Mouse (Mus musculus) hindbrain, embryonic 10.5 days (tissue): Measurements from ENCODE around the gene Nuak2. TPM values are rescaled to one million over a fixed set of nuclear protein-coding genes. Genes with fewer than 3 reads are reported as not detected.
A peak's percentile ranks its signal among the peaks of the same experiment; 100 is the strongest.

Experiments used
- DNase-seq: peaks from one replicate; pipeline ENCODE4 v3.0.0-alpha.2; 2017; ENCODE audit warnings: low spot score
- H3K27ac ChIP-seq: fragments of 300-500 bp; sonication (generic); 2 replicates; pipeline ENCODE4 v1.5.1; 2016; ENCODE audit warnings: mild to moderate bottlenecking, moderate library complexity
- H3K27me3 ChIP-seq: fragments of 300-500 bp; sonication (generic); 2 replicates; pipeline ENCODE4 v1.6.1; 2016; ENCODE audit warnings: mild to moderate bottlenecking; ENCODE audit not compliant: poor library complexity, insufficient read depth, severe bottlenecking
- H3K36me3 ChIP-seq: fragments of 300-500 bp; sonication (generic); 2 replicates; pipeline ENCODE4 v1.6.1; 2016; ENCODE audit warnings: mild to moderate bottlenecking, moderate library complexity
- H3K4me1 ChIP-seq: fragments of 300-500 bp; sonication (generic); replicated peaks from 2 replicates; pipeline ENCODE4 v1.6.1; 2016; ENCODE audit warnings: mild to moderate bottlenecking
- H3K4me3 ChIP-seq: fragments of 300-500 bp; sonication (generic); 2 replicates; pipeline ENCODE4 v1.5.1; 2016; ENCODE audit warnings: mild to moderate bottlenecking, moderate library complexity
- H3K9me3 ChIP-seq: fragments of 300-500 bp; sonication (generic); 2 replicates; pipeline ENCODE4 v1.6.1; 2016; ENCODE audit warnings: mild to moderate bottlenecking, moderate library complexity
- WGBS: fragments of 180-500 bp; shearing (Covaris S2); methylation state at CpG from one replicate; pipeline ENCODE4 v1.1.7; 2016; 5-methylcytosine and 5-hydroxymethylcytosine counted together
- polyA plus RNA-seq: library from polyadenylated mRNA; unstranded; fragments of >200 nt; fragmentation: Nextera tagmentation; extraction: Ambion mirVana; gene quantifications from 2 replicates; pipeline ENCODE4 v1.2.1, GENCODE M21; 2016

Gene Nuak2
- polyA plus RNA-seq, 1 experiment from 2014 or later, result 44.4 TPM

DNA sequence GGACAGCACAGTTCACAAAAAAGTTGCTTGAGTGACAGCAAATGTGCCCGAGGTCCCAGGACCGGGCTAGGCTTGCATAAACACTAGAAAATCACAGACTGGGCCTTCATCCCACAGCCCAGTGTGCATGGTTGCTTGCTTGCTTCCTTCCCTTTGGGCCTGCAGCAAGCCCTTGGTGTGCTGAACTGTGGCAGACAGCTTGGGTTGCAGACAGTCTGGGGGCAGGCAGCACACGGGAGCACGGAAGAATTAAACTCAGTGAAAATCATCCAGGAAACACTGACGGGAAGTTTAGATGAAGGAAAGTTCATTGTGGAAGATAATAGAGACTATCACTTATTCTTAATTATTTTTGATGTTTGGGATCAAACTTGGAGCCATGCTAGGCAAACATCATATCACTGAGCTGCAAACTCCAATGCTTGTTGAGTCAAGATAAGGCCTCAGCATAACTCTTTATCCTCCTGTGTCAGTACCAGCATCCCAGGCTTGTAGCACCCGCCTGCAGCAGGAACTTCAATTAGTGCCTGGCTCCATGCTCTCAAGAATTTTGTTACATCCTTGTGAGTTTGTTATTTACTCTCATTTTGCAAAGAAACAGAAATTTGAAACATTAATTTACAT, 18.4 kb downstream of the Nuak2 start:
- 12% methylated on average over 6 of the region's 6 CpGs for WGBS

DNA sequence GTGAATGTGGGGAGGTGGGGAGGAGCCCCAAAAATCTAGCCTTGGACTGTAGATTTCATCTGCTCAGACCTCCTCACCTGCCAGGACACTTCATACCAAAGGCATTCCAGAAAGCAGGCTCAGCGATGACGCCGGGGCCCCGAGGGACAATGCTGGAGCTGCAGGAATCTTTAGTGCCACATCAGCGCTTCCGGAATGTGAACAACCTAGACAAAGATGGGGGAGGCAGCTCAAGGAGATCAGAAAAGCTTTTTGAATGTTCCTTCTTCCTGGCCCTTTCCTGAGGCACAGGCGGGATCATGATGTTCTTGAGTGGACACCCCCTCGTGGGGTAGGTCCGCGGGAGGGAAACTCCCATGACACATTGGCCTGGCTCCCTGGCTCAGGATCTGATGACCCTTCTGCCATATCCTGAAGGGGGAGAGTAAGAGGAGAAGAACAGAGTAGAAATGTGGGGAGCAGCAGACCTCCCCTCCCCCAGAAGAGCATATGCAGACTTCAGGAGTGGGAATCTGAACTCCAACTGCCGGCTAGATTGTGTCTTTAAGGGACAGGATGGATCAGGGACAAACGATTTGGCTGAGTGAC, 19.5 kb downstream of the Nuak2 start:
- H3K4me1 ChIP-seq, result peaks cover 86% of the 10 kb centered on the region
- no peaks in the 10 kb centered on the region for H3K9me3 ChIP-seq
- H3K27ac ChIP-seq, result peak overlapping the region; percentile 90
- H3K4me3 ChIP-seq, result no peak overlapping the region
- peaks cover 23% of the 10 kb centered on the region for H3K36me3 ChIP-seq
- WGBS, result 32% methylated on average over 12 of the region's 12 CpGs
- no peaks in the 10 kb centered on the region for H3K27me3 ChIP-seq
- DNase-seq, result no peak

More for the DNA sequence above, 18.4 kb downstream of the Nuak2 start:
- H3K4me3 ChIP-seq, result peak overlapping the region; percentile 33
- H3K9me3 ChIP-seq, result no peaks in the 10 kb centered on the region
- H3K36me3 ChIP-seq, result peaks cover 34% of the 10 kb centered on the region
- DNase-seq, result no peak
- H3K27ac ChIP-seq, result peak overlapping the region; percentile 90
- H3K4me1 ChIP-seq, result peaks cover 97% of the 10 kb centered on the region
- H3K27me3 ChIP-seq, result no peaks in the 10 kb centered on the region

DNA sequence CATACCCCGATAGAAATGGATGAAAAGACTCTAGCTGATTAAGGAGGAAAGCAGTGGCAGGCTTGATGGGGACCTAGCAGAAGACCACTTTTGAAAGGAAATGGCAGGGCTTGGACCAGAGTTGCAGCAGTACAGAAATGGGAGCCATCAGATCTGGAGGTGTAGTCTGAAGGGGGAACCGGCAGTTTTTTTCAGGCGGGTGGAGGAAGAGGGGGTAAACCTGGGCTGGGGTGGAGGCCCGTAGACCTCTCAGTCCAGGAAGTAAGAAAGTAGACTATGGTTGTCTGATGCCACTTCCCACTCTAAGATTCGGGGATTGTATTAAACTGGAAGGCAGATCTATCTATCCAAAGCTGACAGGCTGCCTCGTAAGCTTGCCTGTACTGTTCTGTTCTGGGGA, 21.0 kb downstream of the Nuak2 start:
- H3K4me3 ChIP-seq, result no peak overlapping the region
- 78% methylated on average over 6 of the region's 6 CpGs for WGBS
- peaks cover 9% of the 10 kb centered on the region for H3K36me3 ChIP-seq
- H3K27ac ChIP-seq, result peak overlapping the region; percentile 90
- peaks cover 74% of the 10 kb centered on the region for H3K4me1 ChIP-seq
- no peak for DNase-seq
- no peaks in the 10 kb centered on the region for H3K27me3 ChIP-seq
- H3K9me3 ChIP-seq, result no peaks in the 10 kb centered on the region

DNA sequence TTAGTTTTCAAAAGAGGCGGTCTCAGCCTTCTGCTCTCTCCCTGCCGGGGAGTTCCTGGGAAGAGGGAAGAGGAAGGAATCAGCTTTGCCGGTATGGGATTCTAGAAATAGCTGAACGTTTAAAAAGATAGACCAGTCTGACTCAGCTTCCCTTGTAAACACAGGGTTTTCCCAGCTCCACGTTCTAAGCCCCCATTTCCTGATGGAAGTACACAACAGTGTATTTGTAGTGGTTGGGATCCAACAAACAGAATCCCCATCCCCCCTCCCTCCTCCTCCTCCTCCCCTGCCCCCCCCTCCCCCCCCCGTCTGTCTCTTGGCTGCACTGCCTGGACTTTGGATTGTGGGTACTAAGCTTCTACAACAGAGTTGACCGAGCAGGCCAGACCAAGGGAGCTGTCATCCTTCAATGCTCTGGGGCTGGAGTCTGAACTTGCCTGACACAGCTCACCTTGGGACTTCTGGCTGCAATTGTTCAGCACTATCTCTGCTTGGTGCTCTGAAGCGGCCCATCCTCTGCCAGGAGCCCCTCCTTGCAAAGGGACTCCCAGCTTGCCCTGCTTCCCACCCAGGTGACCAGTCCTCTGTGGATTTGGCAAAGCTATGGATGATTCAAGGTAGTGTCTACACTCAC, 22.2 kb downstream of the Nuak2 start:
- H3K27me3 ChIP-seq, result no peaks in the 10 kb centered on the region
- H3K4me3 ChIP-seq, result no peak overlapping the region
- H3K36me3 ChIP-seq, result no peaks in the 10 kb centered on the region
- H3K27ac ChIP-seq, result peak overlapping the region; percentile 90
- H3K4me1 ChIP-seq, result peaks cover 66% of the 10 kb centered on the region
- no peak for DNase-seq
- 41% methylated on average over 8 of the region's 8 CpGs for WGBS
- H3K9me3 ChIP-seq, result no peaks in the 10 kb centered on the region

DNA sequence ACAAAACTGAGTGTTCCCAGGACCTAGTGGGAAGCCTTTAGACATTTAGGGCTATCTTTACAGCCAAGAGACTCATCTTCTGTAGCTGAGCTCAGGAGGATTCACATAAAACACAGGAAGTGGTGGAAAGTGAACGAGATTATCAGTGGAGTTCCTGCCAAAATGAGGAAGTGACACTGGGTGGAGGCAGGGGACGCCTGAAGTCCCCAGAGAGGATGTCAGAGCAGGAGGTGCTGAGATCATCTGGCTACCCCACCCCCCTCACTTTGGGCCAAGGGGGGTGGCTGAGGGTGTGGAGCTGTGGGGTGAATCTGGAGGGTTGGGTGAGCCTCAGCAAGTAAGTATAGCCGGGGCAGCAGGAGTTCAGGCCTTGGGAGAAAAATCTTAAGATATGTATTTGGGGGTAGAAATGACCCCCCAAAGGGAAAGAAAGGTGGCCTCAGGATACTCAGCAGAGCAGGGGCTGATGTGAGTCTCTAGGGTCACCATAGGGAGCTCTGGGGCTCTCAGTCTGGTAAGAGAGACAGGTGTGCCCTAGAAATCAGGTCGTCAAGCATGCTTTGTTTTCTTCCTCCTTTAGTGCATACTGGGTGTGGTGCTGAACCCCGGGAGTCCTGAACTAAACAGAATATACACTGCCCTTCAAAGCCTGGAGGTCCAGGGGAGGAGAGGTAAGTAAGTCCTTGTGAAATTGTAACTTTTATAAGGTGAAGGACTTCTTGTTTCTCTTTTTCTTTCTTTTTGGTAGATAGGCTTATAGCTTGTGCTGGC, 26.0 kb downstream of the Nuak2 start:
- WGBS, result 65% methylated on average over 5 of the region's 5 CpGs
- no peaks in the 10 kb centered on the region for H3K9me3 ChIP-seq

DNA sequence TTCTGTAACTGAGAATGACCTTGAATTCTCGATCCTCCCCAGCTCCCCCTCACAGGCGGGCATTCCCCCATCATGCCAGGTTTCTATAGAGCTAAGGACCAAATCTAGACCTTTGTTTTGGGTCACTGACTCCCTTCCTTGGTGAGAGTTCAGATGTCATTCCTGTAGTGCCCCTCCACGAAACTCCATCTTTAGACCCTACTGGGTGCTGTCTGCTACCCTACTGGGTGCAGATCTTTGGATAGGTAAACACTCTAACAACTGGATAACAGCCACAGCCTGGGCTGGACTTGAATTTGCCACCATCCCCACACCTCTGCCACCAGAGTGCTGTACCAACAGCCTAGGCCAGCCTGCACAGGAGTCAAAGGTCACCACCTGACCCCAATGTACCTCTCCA, 26.6 kb downstream of the Nuak2 start:
- Histone ChIP-seq H3K4me3 (no peak overlapping the region), H3K9me3 (no peaks in the 10 kb centered on the region), H3K27ac (no peak overlapping the region; the same call in 1 of the 2 replicates), H3K4me1 (peaks cover 37% of the 10 kb centered on the region), H3K36me3 (no peaks in the 10 kb centered on the region), H3K27me3 (no peaks in the 10 kb centered on the region)
- 54% methylated on average over 3 of the region's 3 CpGs for WGBS
- DNase-seq, result no peak

More for the DNA sequence above, 26.0 kb downstream of the Nuak2 start:
- H3K27ac ChIP-seq, result no peak overlapping the region; the same call in 1 of the 2 replicates
- no peaks in the 10 kb centered on the region for H3K27me3 ChIP-seq
- DNase-seq, result no peak
- H3K36me3 ChIP-seq, result no peaks in the 10 kb centered on the region
- H3K4me1 ChIP-seq, result peaks cover 38% of the 10 kb centered on the region
- H3K4me3 ChIP-seq, result no peak overlapping the region

DNA sequence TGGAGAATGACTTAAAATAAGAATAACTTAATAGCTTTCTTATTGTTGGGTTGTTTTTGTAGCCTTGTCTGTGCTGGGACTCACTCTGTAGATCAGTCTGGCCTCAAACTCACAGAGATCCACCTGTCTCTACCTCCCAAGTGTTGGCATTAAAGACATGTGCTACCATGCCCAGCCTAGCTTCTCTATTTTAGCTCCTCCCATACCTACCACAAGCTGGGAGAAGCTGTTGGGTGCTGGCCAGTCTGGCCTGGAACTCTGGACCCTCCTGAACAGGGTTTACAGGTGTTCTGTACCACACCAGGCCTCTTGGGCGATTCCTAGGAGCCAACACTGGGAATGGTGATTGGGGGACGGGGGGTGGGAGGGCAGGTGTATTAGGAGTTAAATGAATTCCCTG, 27.3 kb downstream of the Nuak2 start:
- no peak for DNase-seq
- Histone ChIP-seq H3K27ac (no peak overlapping the region), H3K4me1 (peaks cover 30% of the 10 kb centered on the region), H3K4me3 (no peak overlapping the region), H3K36me3 (no peaks in the 10 kb centered on the region), H3K9me3 (no peaks in the 10 kb centered on the region), H3K27me3 (no peaks in the 10 kb centered on the region)
- 82% methylated on average over 2 of the region's 2 CpGs for WGBS

DNA sequence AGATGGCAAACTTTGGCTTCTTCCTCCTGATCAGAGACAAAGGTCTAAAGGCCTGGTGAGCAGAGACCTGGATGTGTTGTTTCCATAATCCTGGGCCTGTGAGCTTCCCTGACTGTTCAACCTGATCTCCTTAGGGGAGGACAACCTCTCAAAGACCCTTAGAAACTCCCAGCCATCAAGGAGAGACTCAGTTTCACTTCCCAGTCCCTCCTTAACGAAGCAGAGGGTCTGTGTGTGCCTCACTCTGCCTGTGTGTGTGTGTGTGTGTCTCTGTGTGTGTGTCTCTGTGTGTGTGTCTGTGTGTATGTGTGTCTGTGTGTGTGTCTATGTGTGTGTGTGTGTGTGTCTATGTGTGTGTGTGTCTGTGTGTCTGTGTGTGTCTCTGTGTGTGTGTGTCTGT, 27.7 kb downstream of the Nuak2 start:
- Histone ChIP-seq H3K36me3 (no peaks in the 10 kb centered on the region), H3K27me3 (no peaks in the 10 kb centered on the region), H3K4me3 (no peak overlapping the region), H3K27ac (peak overlapping the region; percentile 36; the same call in 1 of the 2 replicates), H3K4me1 (peaks cover 26% of the 10 kb centered on the region), H3K9me3 (no peaks in the 10 kb centered on the region)
- WGBS, result 92% methylated on average over 1 of the region's 1 CpGs
- no peak for DNase-seq

DNA sequence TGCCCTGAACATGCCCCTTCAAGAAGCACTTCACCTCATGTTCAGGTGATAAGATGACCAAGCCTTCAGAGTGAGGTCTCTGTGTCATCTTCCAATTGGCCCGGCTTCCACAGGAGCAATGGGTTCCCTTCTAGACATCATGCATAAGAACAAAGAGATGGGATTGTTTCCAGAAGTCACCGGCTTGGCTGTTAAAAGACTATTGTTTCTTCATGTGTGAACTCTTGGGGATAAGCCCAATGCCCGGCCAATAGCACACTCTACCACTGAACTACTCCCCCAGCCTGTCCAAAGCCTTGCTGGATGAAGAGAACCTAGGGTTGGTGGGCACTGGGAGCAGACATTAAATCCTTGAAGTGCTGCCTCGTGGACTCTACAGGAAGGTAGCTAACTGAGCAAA, 29.6 kb downstream of the Nuak2 start:
- DNase-seq, result no peak
- no peaks in the 10 kb centered on the region for H3K36me3 ChIP-seq
- no peaks in the 10 kb centered on the region for H3K27me3 ChIP-seq
- H3K4me3 ChIP-seq, result no peak overlapping the region
- H3K4me1 ChIP-seq, result peaks cover 22% of the 10 kb centered on the region
- 85% methylated on average over 4 of the region's 4 CpGs for WGBS
- peak overlapping the region; percentile 68; the same call in 1 of the 2 replicates for H3K27ac ChIP-seq
- no peaks in the 10 kb centered on the region for H3K9me3 ChIP-seq

DNA sequence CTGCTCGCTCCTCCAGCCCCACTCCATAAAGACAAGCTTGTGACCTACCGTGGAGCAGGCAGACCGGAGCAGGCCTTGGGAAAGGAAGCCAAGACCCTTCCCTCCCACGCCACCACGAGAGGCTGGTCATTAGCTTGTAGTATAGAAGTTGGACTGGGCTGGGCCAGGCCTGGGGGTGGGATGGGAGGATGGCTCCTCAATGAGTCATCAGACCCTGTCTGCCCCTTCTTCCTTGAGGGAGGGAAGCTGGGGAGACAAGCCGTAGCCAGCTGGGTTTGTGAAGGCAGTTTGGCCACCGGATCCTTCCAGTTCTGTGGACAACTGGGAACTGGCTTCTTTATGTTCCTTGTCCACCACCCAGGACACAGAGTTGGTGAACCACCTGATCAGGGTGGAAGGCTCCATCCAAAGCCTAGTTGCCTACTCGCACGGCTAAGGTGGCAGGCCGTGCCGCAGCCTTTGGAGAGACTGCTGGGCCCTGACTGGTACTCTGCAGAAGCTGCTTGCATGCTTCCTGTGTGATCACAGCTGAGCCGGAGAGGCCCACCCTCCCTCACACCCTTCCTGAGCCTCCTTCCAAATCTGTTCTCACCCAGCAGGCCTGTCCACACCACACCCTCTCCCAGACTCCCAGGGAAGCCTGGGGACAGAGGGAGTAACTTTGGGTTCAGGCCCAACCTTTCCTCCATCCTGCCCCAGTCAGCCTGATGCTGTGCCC, 30.4 kb downstream of the Nuak2 start:
- Histone ChIP-seq H3K27me3 (no peaks in the 10 kb centered on the region), H3K4me1 (peaks cover 22% of the 10 kb centered on the region), H3K9me3 (peaks cover 5% of the 10 kb centered on the region), H3K4me3 (no peak overlapping the region), H3K36me3 (no peaks in the 10 kb centered on the region), H3K27ac (peak overlapping the region; percentile 68)
- WGBS, result 89% methylated on average over 12 of the region's 12 CpGs
- DNase-seq, result no peak

DNA sequence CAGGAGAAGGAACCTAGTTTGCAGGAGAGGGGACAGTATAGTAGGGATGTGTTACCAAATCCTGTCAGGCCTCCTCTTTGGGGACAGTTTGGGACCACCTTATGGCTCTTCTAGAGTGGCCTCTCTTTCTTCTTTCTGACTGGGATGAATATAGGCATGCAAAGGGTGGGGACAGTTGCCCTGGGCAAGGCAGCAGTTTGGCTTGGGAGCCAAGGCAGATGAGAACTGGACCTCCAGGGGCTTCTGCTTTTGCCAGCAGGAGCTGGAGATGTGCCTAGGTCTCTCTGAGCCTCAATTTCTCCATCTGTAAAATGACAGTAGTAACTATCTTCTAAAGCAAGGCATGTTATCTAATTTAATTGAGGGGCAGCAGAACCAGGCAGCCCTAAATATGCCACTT, 31.0 kb downstream of the Nuak2 start:
- peak overlapping the region; percentile 68; the same call in 1 of the 2 replicates for H3K27ac ChIP-seq
- H3K4me3 ChIP-seq, result no peak overlapping the region
- H3K36me3 ChIP-seq, result no peaks in the 10 kb centered on the region
- peaks cover 19% of the 10 kb centered on the region for H3K4me1 ChIP-seq
- peaks cover 5% of the 10 kb centered on the region for H3K9me3 ChIP-seq
- no peak for DNase-seq
- no peaks in the 10 kb centered on the region for H3K27me3 ChIP-seq

DNA sequence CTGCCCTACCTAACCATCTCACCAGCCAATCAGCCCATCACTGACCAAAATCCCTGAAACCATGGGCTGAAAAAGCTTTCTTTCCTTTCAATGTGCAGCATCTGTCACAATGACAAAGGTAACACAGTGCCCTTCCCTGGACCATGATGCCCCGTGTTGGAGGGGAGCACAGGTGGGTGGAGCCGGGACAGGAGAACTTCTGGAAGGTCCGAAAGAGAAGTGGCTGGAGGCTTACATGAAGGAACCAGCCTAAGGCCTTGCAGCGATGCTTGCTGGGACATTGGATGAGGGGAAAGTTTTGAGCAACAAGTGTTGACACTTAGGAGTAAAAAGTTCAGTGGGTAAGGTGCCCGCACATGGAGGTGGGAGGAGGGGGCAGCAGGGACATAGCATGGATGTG, 32.5 kb downstream of the Nuak2 start:
- no peaks in the 10 kb centered on the region for H3K36me3 ChIP-seq
- peaks cover 16% of the 10 kb centered on the region for H3K4me1 ChIP-seq
- no peak overlapping the region for H3K4me3 ChIP-seq
- peaks cover 5% of the 10 kb centered on the region for H3K9me3 ChIP-seq
- H3K27ac ChIP-seq, result peak overlapping the region; percentile 13; the same call in 1 of the 2 replicates
- 89% methylated on average over 5 of the region's 5 CpGs for WGBS
- no peak for DNase-seq
- H3K27me3 ChIP-seq, result no peaks in the 10 kb centered on the region
